Mouse (Mus musculus) embryonic facial prominence, embryonic 11.5 days (tissue): ENCODE measurements around the gene Numa1. TPM values are rescaled to one million over a fixed set of nuclear protein-coding genes. Genes with fewer than 3 reads are reported as not detected.

Source experiments
- ATAC-seq: fragments of 200-750 bp; cut with Nextera tagmentation; replicated peaks from 2 replicates; pipeline ENCODE4 v1.8.0; 2017; ENCODE audit warnings: low read depth; ENCODE audit not compliant: insufficient number of reproducible peaks, low FRiP score, low TSS enrichment
- DNase-seq: peaks from one replicate; pipeline ENCODE4 v3.0.0-alpha.2; 2015; ENCODE audit warnings: low spot score
- H3K27ac ChIP-seq: fragments of 300-500 bp; sonication (generic); replicated peaks from 2 replicates; pipeline ENCODE4 v1.5.1; 2014; ENCODE audit warnings: mild to moderate bottlenecking, low read depth, low read length, control low read depth
- H3K27me3 ChIP-seq: fragments of 300-500 bp; sonication (generic); 2 replicates; pipeline ENCODE4 v1.6.1; 2014; ENCODE audit warnings: mild to moderate bottlenecking, low read length, moderate library complexity, mixed read lengths; ENCODE audit not compliant: control insufficient read depth, insufficient read depth
- H3K36me3 ChIP-seq: fragments of 300-500 bp; sonication (generic); replicated peaks from 2 replicates; pipeline ENCODE4 v1.6.1; 2014; ENCODE audit warnings: low read depth, mild to moderate bottlenecking, low read length, moderate library complexity, mixed read lengths; ENCODE audit not compliant: control insufficient read depth, insufficient read depth
- H3K4me1 ChIP-seq: fragments of 300-500 bp; sonication (generic); 2 replicates; pipeline ENCODE4 v1.6.1; 2014; ENCODE audit warnings: low read length, mixed read lengths; ENCODE audit not compliant: control insufficient read depth, insufficient read depth
- H3K4me2 ChIP-seq: fragments of 300-500 bp; sonication (generic); 2 replicates; pipeline ENCODE4 v1.6.1; 2014; ENCODE audit warnings: low read depth, mild to moderate bottlenecking, control low read depth, low read length, moderate library complexity
- H3K4me3 ChIP-seq: fragments of 300-500 bp; sonication (generic); 2 replicates; pipeline ENCODE4 v1.5.1; 2014; ENCODE audit warnings: low read depth, low read length, control low read depth
- H3K9ac ChIP-seq: fragments of 300-500 bp; sonication (generic); replicated peaks from 2 replicates; pipeline ENCODE4 v1.6.1; 2014; ENCODE audit warnings: mild to moderate bottlenecking, control low read depth, low read length
- H3K9me3 ChIP-seq: fragments of 300-500 bp; sonication (generic); replicated peaks from 2 replicates; pipeline ENCODE4 v1.6.1; 2016; ENCODE audit warnings: mild to moderate bottlenecking, low read length, inconsistent platforms, mixed read lengths; ENCODE audit not compliant: control insufficient read depth
- WGBS: fragments of 180-500 bp; shearing (Covaris S2); extraction: QIAGEN DNeasy Blood & Tissue Kit; methylation state at CpG from one replicate; pipeline ENCODE4 v1.1.7; 2014; 5-methylcytosine and 5-hydroxymethylcytosine counted together
- polyA plus RNA-seq: library from polyadenylated mRNA; unstranded; fragments of >200 nt; fragmentation: Nextera tagmentation; extraction: Ambion mirVana; gene quantifications from 2 replicates; pipeline ENCODE4 v1.2.1, GENCODE M21; 2014

Numa1 gene
- polyA plus RNA-seq, 1 experiment from 2014 or later, result 110 TPM

GRCm38 (mm10) chr7:101994241-101994640 lies 60.3 kb downstream of the Numa1 start:
- Histone ChIP-seq H3K9me3 (no peaks in the 10 kb centered on the region), H3K27ac (no peak overlapping the region), H3K4me1 (no peaks in the 10 kb centered on the region), H3K4me2 (no peak overlapping the region), H3K27me3 (no peaks in the 10 kb centered on the region), H3K4me3 (no peak overlapping the region), H3K9ac (no peak overlapping the region), H3K36me3 (peaks cover 23% of the 10 kb centered on the region)
- WGBS, result 92% methylated on average over 3 of the region's 3 CpGs
- ATAC-seq (no peak), DNase-seq (no peak)

GRCm38 (mm10) chr7:101998194-101998927 lies 64.5 kb downstream of the Numa1 start:
- 70% methylated on average over 14 of the region's 14 CpGs for WGBS
- Histone ChIP-seq H3K36me3 (peaks cover 47% of the 10 kb centered on the region), H3K27me3 (no peaks in the 10 kb centered on the region), H3K4me3 (no peak overlapping the region), H3K9me3 (no peaks in the 10 kb centered on the region), H3K4me1 (no peaks in the 10 kb centered on the region), H3K27ac (no peak overlapping the region), H3K4me2 (no peak overlapping the region), H3K9ac (no peak overlapping the region)
- DNase-seq (peak; percentile 73), ATAC-seq (no peak)

- H3K36me3 ChIP-seq, result peaks cover 44% of the 10 kb centered on the region
- no peaks in the 10 kb centered on the region for H3K27me3 ChIP-seq
- no peaks in the 10 kb centered on the region for H3K9me3 ChIP-seq
- 95% methylated on average over 15 of the region's 15 CpGs for WGBS
- H3K4me2 ChIP-seq, result no peak overlapping the region
- H3K4me3 ChIP-seq, result no peak overlapping the region
- ATAC-seq, result no peak
- H3K27ac ChIP-seq, result no peak overlapping the region
- H3K4me1 ChIP-seq, result no peaks in the 10 kb centered on the region
- no peak for DNase-seq
- no peak overlapping the region for H3K9ac ChIP-seq
Observed at GRCm38 (mm10) chr7:101999461-102000151, 65.7 kb downstream of the Numa1 start.

GRCm38 (mm10) chr7:102000296-102000695 lies 66.4 kb downstream of the Numa1 start:
- Histone ChIP-seq H3K4me2 (no peak overlapping the region), H3K9ac (no peak overlapping the region), H3K4me3 (no peak overlapping the region), H3K9me3 (no peaks in the 10 kb centered on the region), H3K27ac (no peak overlapping the region), H3K4me1 (no peaks in the 10 kb centered on the region), H3K36me3 (peaks cover 43% of the 10 kb centered on the region), H3K27me3 (no peaks in the 10 kb centered on the region)
- ATAC-seq (no peak), DNase-seq (no peak)
- WGBS, result 84% methylated on average over 8 of the region's 8 CpGs

- WGBS, result 92% methylated on average over 26 of the region's 26 CpGs
Observed at GRCm38 (mm10) chr7:102000921-102001630, 67.2 kb downstream of the Numa1 start.

GRCm38 (mm10) chr7:102006520-102006919 lies 72.6 kb downstream of the Numa1 start:
- Histone ChIP-seq H3K4me1 (no peaks in the 10 kb centered on the region), H3K36me3 (peaks cover 19% of the 10 kb centered on the region), H3K9ac (no peak overlapping the region), H3K9me3 (no peaks in the 10 kb centered on the region), H3K4me2 (no peak overlapping the region), H3K27ac (no peak overlapping the region), H3K27me3 (no peaks in the 10 kb centered on the region), H3K4me3 (no peak overlapping the region)
- 96% methylated on average over 1 of the region's 1 CpGs for WGBS
- ATAC-seq (no peak), DNase-seq (no peak)

More at GRCm38 (mm10) chr7:102000921-102001630, 67.2 kb downstream of the Numa1 start:
- H3K4me2 ChIP-seq, result no peak overlapping the region
- H3K4me3 ChIP-seq, result no peak overlapping the region
- H3K4me1 ChIP-seq, result no peaks in the 10 kb centered on the region
- ATAC-seq, result no peak
- H3K36me3 ChIP-seq, result peaks cover 35% of the 10 kb centered on the region
- H3K27ac ChIP-seq, result no peak overlapping the region
- H3K9ac ChIP-seq, result no peak overlapping the region
- H3K27me3 ChIP-seq, result no peaks in the 10 kb centered on the region
- DNase-seq, result no peak
- no peaks in the 10 kb centered on the region for H3K9me3 ChIP-seq

- DNase-seq, result no peak
- Histone ChIP-seq H3K27ac (no peak overlapping the region), H3K9ac (no peak overlapping the region), H3K36me3 (peaks cover 45% of the 10 kb centered on the region), H3K4me1 (no peaks in the 10 kb centered on the region), H3K27me3 (no peaks in the 10 kb centered on the region), H3K4me2 (no peak overlapping the region), H3K4me3 (no peak overlapping the region), H3K9me3 (no peaks in the 10 kb centered on the region)
- no peak for ATAC-seq
- WGBS, result 90% methylated on average over 9 of the region's 9 CpGs
Observed at GRCm38 (mm10) chr7:102011855-102012254, 77.9 kb downstream of the Numa1 start.

- Histone ChIP-seq H3K4me3 (no peak overlapping the region), H3K27ac (no peak overlapping the region), H3K36me3 (peaks cover 42% of the 10 kb centered on the region), H3K4me1 (no peaks in the 10 kb centered on the region), H3K27me3 (no peaks in the 10 kb centered on the region), H3K4me2 (no peak overlapping the region), H3K9ac (no peak overlapping the region), H3K9me3 (no peaks in the 10 kb centered on the region)
- WGBS, result 87% methylated on average over 8 of the region's 8 CpGs
- DNase-seq, result no peak
- no peak for ATAC-seq
Observed at GRCm38 (mm10) chr7:102013416-102013815, 79.5 kb downstream of the Numa1 start.
